Mouse (Mus musculus) bone marrow, adult 2 months (tissue): ENCODE results near the gene Prkag1. TPM values are rescaled to one million over a fixed set of nuclear protein-coding genes. Genes with fewer than 3 reads are reported as not detected.

Experiments used
- H3K27ac ChIP-seq: fragments of 200-500 bp; 2 replicates; pipeline ENCODE4 v1.5.1; 2012; ENCODE audit warnings: low read depth, mild to moderate bottlenecking, control low read depth, inconsistent platforms, low read length; ENCODE audit not compliant: control insufficient read depth, poor library complexity, insufficient read depth
- H3K4me1 ChIP-seq: fragments of 200-500 bp; 2 replicates; pipeline ENCODE4 v1.6.1; 2011; ENCODE audit warnings: low read length; ENCODE audit not compliant: control insufficient read depth, insufficient read depth
- H3K4me3 ChIP-seq: fragments of 200-500 bp; replicated peaks from 2 replicates; pipeline ENCODE3; 2011; ENCODE audit warnings: mild to moderate bottlenecking, low read depth, low read length, control low read depth; ENCODE audit not compliant: control insufficient read depth
- CTCF ChIP-seq: fragments of 200-500 bp; IDR thresholded peaks from 2 replicates; pipeline ENCODE4 v1.5.1; 2011; ENCODE audit warnings: low read length, control low read depth; ENCODE audit not compliant: control insufficient read depth, insufficient read depth
- POLR2A ChIP-seq: fragments of 200-500 bp; IDR thresholded peaks from 2 replicates; pipeline ENCODE4 v1.6.1; 2011; ENCODE audit warnings: low read depth, mild to moderate bottlenecking, control low read depth, low read length, borderline replicate concordance; ENCODE audit not compliant: control insufficient read depth
- WGBS: fragments of 180-500 bp; shearing (Covaris S2); methylation state at CpG from one replicate; pipeline ENCODE4 v1.1.7; 2018; 5-methylcytosine and 5-hydroxymethylcytosine counted together
- polyA plus RNA-seq: library from polyadenylated mRNA; stranded (reverse); fragments of >200 nt; gene quantifications from 2 replicates; pipeline ENCODE4 v1.2.4, GENCODE M21; 2011; ENCODE audit warnings: low replicate concordance; ENCODE audit not compliant: missing spikeins, insufficient read depth, insufficient read length

Prkag1 gene
- polyA plus RNA-seq, 1 experiment = 107 TPM

DNA sequence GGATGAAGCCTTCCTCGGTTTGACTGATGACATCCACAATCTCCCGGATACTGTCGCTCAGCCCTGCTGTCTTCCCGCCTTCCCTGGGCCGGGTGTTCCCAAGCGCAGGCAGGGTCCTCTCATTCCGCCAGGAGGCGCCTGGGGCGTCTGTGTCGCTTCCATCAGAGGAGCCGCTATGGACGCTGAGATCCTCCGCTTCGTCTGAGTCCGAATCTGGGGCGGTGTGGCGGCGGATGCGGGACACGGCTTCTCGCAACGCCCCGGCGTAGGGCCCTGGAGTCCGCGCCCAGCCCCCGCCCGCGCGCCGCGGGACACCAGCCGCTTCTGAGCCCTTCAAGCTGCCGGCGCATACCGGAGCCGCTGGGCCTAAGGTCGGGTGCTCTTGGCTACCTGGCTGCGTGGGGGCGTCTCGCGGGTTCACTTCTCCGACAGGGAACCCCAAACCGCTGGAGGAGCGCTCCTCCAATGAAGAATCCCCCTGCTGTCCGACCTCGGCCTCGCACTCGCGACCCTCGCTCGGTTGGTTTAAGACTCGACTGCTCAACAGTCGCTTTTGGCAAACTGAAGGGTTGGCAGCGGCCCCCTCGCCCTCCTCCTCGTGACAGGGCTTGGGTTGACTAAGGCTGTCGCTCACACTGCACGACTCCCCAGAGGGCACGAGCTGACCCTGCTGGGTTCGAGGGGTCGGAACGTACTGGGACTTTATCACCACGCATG, 25.8 kb downstream of the Prkag1 start:
- Histone ChIP-seq H3K27ac (no peak overlapping the region; the same call in 1 of the 2 replicates), H3K4me3 (no peak overlapping the region), H3K4me1 (no peaks in the 10 kb centered on the region; the same call in 1 of the 2 replicates)
- peak; percentile 28; the same call in 1 of the 2 replicates for TF ChIP-seq CTCF
- no peak for TF ChIP-seq POLR2A
- WGBS = 3% methylated on average over 64 of the region's 64 CpGs

DNA sequence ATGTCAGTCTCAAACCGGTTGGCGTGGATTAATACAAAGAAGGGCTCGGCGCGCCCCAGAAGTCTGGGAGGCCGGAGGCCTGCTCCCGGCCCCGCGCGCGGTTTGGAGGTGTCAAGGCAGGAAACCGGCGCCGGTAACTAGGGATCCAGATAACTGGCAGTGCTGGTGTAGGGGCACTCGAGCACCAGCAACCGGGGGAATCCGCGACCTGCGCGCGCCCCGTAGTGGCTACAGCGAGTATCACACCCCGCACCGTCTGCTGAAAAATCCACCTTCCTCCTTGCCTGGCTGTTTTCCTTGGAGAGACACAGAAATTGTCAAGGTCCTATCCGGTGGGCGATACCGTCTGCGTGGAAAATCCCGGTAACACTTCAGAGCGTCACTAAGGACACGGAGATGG, 27.3 kb downstream of the Prkag1 start:
- no peak overlapping the region for H3K27ac ChIP-seq
- under 1% methylated on average over 32 of the region's 32 CpGs for WGBS
- H3K4me3 ChIP-seq = no peak overlapping the region
- no peak for TF ChIP-seq POLR2A
- TF ChIP-seq CTCF = peak; percentile 69
- H3K4me1 ChIP-seq = no peaks in the 10 kb centered on the region; the same call in 1 of the 2 replicates

DNA sequence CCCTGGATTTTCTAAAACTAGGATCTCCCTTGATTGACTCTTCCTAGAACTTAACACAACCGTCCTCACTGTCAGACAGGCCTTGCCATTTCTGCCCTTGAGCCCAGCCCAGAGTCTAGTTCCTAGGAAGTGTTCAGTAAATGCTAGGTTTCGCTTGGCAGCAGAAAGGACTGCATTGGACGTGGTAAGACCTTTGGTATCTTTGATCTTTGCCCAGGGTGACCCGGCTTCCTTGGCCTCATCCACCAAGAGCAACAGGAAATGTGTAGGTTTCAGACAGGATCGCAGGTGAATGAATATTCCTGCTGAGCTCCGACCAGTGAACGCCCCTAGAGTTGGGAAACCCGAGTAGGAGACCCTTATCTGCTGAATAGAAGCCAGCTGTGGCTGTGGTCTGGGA, 28.4 kb downstream of the Prkag1 start:
- H3K4me3 ChIP-seq = no peak overlapping the region
- no peaks in the 10 kb centered on the region; the same call in 1 of the 2 replicates for H3K4me1 ChIP-seq
- no peak overlapping the region for H3K27ac ChIP-seq
- 21% methylated on average over 8 of the region's 8 CpGs for WGBS
- TF ChIP-seq CTCF = no peak
- TF ChIP-seq POLR2A = no peak

DNA sequence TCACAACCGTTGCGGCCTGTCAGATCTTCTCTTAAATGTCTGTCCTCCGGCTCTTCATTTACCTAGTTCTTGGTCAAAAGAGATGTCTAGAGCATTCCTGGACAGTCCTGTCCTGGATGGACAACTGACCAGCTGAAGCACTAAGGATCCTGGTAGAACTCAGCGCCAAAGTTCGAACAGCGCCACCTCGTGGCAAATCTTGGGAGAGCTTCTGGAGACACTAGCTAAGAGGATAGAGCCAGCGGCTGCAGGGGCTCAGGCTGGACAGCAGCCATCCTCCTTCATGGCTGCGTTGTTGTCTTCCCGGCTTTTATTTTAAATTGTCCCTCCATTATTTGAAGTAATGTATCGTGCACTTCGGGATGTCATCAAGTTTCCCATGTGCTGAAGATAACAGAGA, 31.9 kb downstream of the Prkag1 start:
- 13% methylated on average over 12 of the region's 12 CpGs for WGBS
- no peak overlapping the region for H3K27ac ChIP-seq
- H3K4me1 ChIP-seq = no peaks in the 10 kb centered on the region
- TF ChIP-seq POLR2A (no peak), CTCF (peak; percentile 81)
- no peak overlapping the region for H3K4me3 ChIP-seq

DNA sequence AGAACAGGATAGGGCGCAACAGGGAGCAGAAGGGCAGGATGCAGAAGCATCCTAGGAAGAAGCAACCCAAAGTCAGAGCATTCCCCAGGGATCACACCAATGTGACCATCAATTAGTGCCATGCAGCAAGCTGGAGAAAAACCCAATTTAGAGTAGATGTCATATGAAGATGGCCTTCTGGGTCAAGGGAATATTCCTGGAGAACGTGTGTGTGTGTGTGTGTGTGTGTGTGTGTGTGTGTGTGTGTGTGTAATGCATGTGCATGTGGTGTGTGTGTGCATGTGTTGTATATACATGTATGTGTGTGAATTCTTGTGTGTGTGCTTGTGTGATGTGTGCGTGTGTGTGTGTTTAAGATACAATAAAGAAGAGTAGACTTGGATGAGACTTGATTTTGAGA, 32.4 kb downstream of the Prkag1 start:
- Histone ChIP-seq H3K27ac (no peak overlapping the region), H3K4me1 (no peaks in the 10 kb centered on the region), H3K4me3 (no peak overlapping the region)
- 54% methylated on average over 3 of the region's 3 CpGs for WGBS
- TF ChIP-seq CTCF (no peak), POLR2A (no peak)

DNA sequence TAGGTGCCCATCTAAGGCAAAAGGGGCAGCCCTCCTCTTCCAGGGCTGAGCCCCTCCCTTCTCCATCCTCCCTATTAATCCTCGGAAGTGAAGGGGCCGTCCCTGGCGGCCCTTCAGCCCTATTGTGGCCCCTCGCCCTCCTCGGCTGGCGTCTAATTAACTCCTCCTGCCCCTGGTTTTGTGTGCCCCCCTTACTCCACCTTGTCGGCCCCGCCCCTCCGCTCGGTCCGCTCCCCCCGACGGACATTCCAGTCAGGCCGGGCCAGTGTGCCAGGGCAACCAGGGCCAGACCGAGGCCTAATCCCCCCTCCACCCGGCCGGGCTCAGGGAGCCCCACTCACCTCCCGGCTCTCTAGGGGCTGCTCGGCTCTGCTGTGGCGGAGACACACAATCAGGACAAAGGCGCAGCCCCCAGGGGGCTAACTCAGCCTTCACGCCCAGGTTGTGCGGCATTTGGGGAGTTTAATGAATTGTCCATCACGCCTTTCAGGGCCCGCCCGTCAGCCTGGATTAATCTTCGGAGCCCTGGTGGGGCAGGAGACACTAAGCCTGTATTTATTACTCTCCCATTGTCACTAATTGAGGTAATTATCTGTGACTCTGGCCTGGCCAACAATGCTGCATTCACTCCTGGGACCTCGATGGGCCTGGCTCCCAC, 33.4 kb downstream of the Prkag1 start:
- Histone ChIP-seq H3K4me3 (no peak overlapping the region), H3K27ac (no peak overlapping the region), H3K4me1 (no peaks in the 10 kb centered on the region)
- 32% methylated on average over 28 of the region's 28 CpGs for WGBS
- no peak for TF ChIP-seq POLR2A
- no peak for TF ChIP-seq CTCF

DNA sequence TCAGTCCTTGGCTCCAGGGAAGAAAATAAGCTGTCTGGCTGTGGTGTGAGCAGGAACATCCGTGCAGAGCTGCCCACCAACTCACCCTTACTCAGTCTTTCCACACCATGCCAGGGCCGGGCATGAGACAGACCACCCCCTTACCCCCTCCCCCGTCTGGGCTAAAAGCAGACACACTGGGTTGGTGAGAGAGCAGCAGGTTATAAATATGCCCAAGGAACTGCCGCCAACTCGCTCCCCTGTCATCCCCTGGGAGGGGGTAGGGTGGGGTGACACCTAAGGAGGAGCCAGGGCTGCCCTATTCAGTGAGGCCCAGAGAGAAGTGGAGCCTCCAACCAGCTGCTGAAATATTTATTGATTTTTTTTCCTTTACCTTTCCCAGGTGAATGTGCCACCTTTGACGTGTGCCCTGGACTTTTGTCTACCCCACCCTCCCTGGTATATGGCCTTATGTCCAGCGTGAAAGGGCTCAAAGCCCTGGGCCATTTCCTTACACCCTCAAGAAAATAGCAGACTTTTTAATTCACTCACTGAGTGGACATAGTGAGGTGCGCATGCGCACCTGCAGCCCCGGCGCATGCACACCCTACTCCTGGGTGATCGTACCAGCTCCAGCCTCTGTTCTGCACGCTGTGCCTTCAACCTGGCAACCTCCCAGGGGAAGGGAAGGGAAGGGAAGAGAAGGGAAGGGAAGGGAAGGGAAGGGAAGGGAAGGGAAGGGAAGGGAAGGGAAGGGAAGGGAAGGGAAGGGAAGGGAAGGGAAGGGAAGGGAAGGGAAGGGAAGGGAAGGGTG, 34.3 kb downstream of the Prkag1 start:
- TF ChIP-seq CTCF = no peak
- TF ChIP-seq POLR2A = no peak
- H3K4me3 ChIP-seq = no peak overlapping the region
- no peak overlapping the region for H3K27ac ChIP-seq
- H3K4me1 ChIP-seq = no peaks in the 10 kb centered on the region; the same call in 1 of the 2 replicates
- WGBS = 9% methylated on average over 13 of the region's 13 CpGs

DNA sequence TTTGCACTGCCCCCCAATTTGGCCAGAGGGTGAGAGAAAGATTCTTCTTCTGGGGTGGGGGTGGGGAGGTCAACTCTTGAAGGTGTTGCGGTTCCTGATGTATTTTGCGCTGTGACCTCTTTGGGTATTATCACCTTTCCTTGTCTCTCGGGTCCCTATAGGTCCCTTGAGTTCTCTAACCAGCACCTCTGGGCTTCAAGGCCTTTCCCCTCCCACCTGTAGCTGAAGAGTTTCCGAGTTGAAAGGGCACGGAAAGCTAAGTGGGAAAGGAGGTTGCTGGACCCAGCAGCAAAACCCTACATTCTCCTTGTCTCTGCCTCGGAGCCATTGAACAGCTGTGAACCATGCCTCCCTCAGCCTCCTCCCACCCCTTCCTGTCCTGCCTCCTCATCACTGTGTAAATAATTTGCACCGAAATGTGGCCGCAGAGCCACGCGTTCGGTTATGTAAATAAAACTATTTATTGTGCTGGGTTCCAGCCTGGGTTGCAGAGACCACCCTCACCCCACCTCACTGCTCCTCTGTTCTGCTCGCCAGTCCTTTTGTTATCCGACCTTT, 38.1 kb downstream of the Prkag1 start:
- Histone ChIP-seq H3K4me3 (no peak overlapping the region), H3K27ac (no peak overlapping the region), H3K4me1 (no peaks in the 10 kb centered on the region; the same call in 1 of the 2 replicates)
- WGBS = 3% methylated on average over 13 of the region's 13 CpGs
- TF ChIP-seq CTCF = no peak
- TF ChIP-seq POLR2A = no peak
